ENCODE assay signal across 23 mouse cellular contexts in genomic region chr2:109182993-109183392, GRCm38 (mm10).
A peak's percentile ranks its signal among the peaks of the same experiment; 100 is the strongest.
DNase-seq lines count a peak whose midpoint lies in the region; ATAC-seq and TF ChIP-seq lines count a peak whose summit lies in the region.
"Had no signal": no experiment of that assay in that cellular context is flagged by ENCODE, and none has a peak within 500 bp of the region (broad histone marks: within the 10 kb centered on the region; RNA-seq: fewer than 3 reads in every experiment).

No protein-coding gene starts in this region.

- DNase-seq in embryonic facial prominence, embryonic 14.5 days (ENCODE audit: low spot score): peak; percentile 46
- DNase-seq in embryonic facial prominence, embryonic 10.5 days (ENCODE audit: low spot score): no peak
- peak; percentile 56 for DNase-seq in layer of hippocampus, adult 9-11 months
- no peak for DNase-seq in layer of hippocampus, adult 2 months (ENCODE audit: low spot score in 2 of 2)
- peak; percentile 7 for DNase-seq in adipocyte (ENCODE audit: low spot score)
- peak; percentile 45 for DNase-seq in lung, postnatal 36 days
- DNase-seq in kidney, adult 8-10 months: no peak
- DNase-seq: adrenal gland, postnatal 14 days; cerebellum, adult 18-20 months; cerebellum, postnatal 10 days; gastrocnemius, postnatal 14 days; heart, postnatal 14 days; kidney, postnatal 25 days had no signal

- no peak overlapping the region for H3K27ac ChIP-seq in embryonic facial prominence, embryonic 14.5 days (replicated peaks; ENCODE audit: low read depth, low read length)
- no peak overlapping the region for H3K27ac ChIP-seq in embryonic facial prominence, embryonic 10.5 days (replicated peaks)
- no peak overlapping the region for H3K27ac ChIP-seq in layer of hippocampus, adult 2 months
- no peak overlapping the region for H3K27ac ChIP-seq in midbrain, embryonic 13.5 days
- H3K27ac ChIP-seq: limb, embryonic 12.5 days; liver, embryonic 15.5 days; lung, embryonic 15.5 days; neural tube, embryonic 12.5 days had no signal

- H3K27me3 ChIP-seq in embryonic facial prominence, embryonic 14.5 days (replicated peaks; ENCODE audit: control insufficient read depth, insufficient read depth, low read length): no peaks in the 10 kb centered on the region
- H3K27me3 ChIP-seq in embryonic facial prominence, embryonic 10.5 days (replicated peaks; ENCODE audit: low read depth, poor library complexity, severe bottlenecking): no peaks in the 10 kb centered on the region
- H3K27me3 ChIP-seq in midbrain, embryonic 13.5 days: no peaks in the 10 kb centered on the region
- H3K27me3 ChIP-seq: CH12.LX; limb, embryonic 12.5 days; liver, embryonic 15.5 days; lung, embryonic 15.5 days; neural tube, embryonic 12.5 days; Patski had no signal

- 71% methylated on average over 3 of the region's 3 CpGs for WGBS in embryonic facial prominence, embryonic 14.5 days
- 92% methylated on average over 3 of the region's 3 CpGs for WGBS in embryonic facial prominence, embryonic 10.5 days
- WGBS in midbrain, embryonic 13.5 days: 76% methylated on average over 3 of the region's 3 CpGs

- H3K9ac ChIP-seq in embryonic facial prominence, embryonic 14.5 days (ENCODE audit: low read depth, low read length): no peak overlapping the region
- H3K9ac ChIP-seq in midbrain, embryonic 13.5 days (replicated peaks): no peak overlapping the region
- H3K9ac ChIP-seq: limb, embryonic 12.5 days; liver, embryonic 15.5 days; lung, embryonic 15.5 days; neural tube, embryonic 12.5 days had no signal

- H3K4me2 ChIP-seq in embryonic facial prominence, embryonic 14.5 days (ENCODE audit: low read depth, low read length): no peak overlapping the region
- H3K4me2 ChIP-seq in midbrain, embryonic 13.5 days (replicated peaks): no peak overlapping the region
- H3K4me2 ChIP-seq: limb, embryonic 12.5 days; liver, embryonic 15.5 days; lung, embryonic 15.5 days; midbrain, embryonic 11.5 days; neural tube, embryonic 12.5 days had no signal

- no peak for TF ChIP-seq CTCF in layer of hippocampus, adult 2 months (conservative IDR thresholded peaks at IDR 0.05)

- no peaks in the 10 kb centered on the region for H3K9me3 ChIP-seq in embryonic facial prominence, embryonic 14.5 days (ENCODE audit: control insufficient read depth, low read length)
- H3K9me3 ChIP-seq in embryonic facial prominence, embryonic 10.5 days: no peaks in the 10 kb centered on the region
- no peaks in the 10 kb centered on the region for H3K9me3 ChIP-seq in midbrain, embryonic 13.5 days
- H3K9me3 ChIP-seq: limb, embryonic 12.5 days; liver, embryonic 15.5 days; lung, embryonic 15.5 days; neural tube, embryonic 12.5 days had no signal

- ATAC-seq in embryonic facial prominence, embryonic 14.5 days (ENCODE audit: low read depth): peak; percentile 67; the same call in 1 of the 2 replicates
- no peak for ATAC-seq in midbrain, embryonic 13.5 days
- ATAC-seq: hindbrain, embryonic 16.5 days; Patski had no signal

- no peaks in the 10 kb centered on the region for H3K4me1 ChIP-seq in embryonic facial prominence, embryonic 14.5 days (ENCODE audit: control insufficient read depth, insufficient read depth, low read length)
- no peaks in the 10 kb centered on the region for H3K4me1 ChIP-seq in embryonic facial prominence, embryonic 10.5 days
- H3K4me1 ChIP-seq in midbrain, embryonic 13.5 days (replicated peaks): no peaks in the 10 kb centered on the region
- H3K4me1 ChIP-seq: limb, embryonic 12.5 days; liver, embryonic 15.5 days; lung, embryonic 15.5 days; neural tube, embryonic 12.5 days had no signal

- no peaks in the 10 kb centered on the region for H3K36me3 ChIP-seq in embryonic facial prominence, embryonic 14.5 days (ENCODE audit: control insufficient read depth, insufficient read depth, low read length)
- no peaks in the 10 kb centered on the region for H3K36me3 ChIP-seq in embryonic facial prominence, embryonic 10.5 days (replicated peaks)
- no peaks in the 10 kb centered on the region for H3K36me3 ChIP-seq in midbrain, embryonic 13.5 days
- H3K36me3 ChIP-seq: limb, embryonic 12.5 days; liver, embryonic 15.5 days; lung, embryonic 15.5 days; neural tube, embryonic 12.5 days had no signal

- H3K4me3 ChIP-seq in embryonic facial prominence, embryonic 14.5 days (ENCODE audit: low read depth, low read length): no peak overlapping the region
- no peak overlapping the region for H3K4me3 ChIP-seq in embryonic facial prominence, embryonic 10.5 days
- H3K4me3 ChIP-seq in layer of hippocampus, adult 2 months: no peak overlapping the region
- no peak overlapping the region for H3K4me3 ChIP-seq in midbrain, embryonic 13.5 days (replicated peaks)
- H3K4me3 ChIP-seq: limb, embryonic 12.5 days; liver, embryonic 15.5 days; lung, embryonic 15.5 days; myocyte; neural tube, embryonic 12.5 days had no signal

Comparison
In these comparisons a context has a peak if more than half of its experiments do, and no peak if none do; other contexts are left out.
1. DNase-seq: peak in embryonic facial prominence, embryonic 14.5 days (single experiment), layer of hippocampus, adult 9-11 months (single experiment), adipocyte (single experiment) and lung, postnatal 36 days (single experiment); none in embryonic facial prominence, embryonic 10.5 days (single experiment), layer of hippocampus, adult 2 months (0 of 2) and kidney, adult 8-10 months (0 of 2).